In genomic region chr12:15830750-15831149, GRCm38 (mm10) we compare ENCODE assay signal across 24 mouse cellular contexts. TPM values are rescaled to one million over a fixed set of nuclear protein-coding genes. Genes with fewer than 3 reads are reported as not detected.
A peak's percentile ranks its signal among the peaks of the same experiment; 100 is the strongest.
DNase-seq lines count a peak whose midpoint lies in the region; ATAC-seq and TF ChIP-seq lines count a peak whose summit lies in the region.
"Had no signal": no experiment of that assay in that cellular context is flagged by ENCODE, and none has a peak within 500 bp of the region (broad histone marks: within the 10 kb centered on the region; RNA-seq: fewer than 3 reads in every experiment).

No protein-coding gene starts in this region.

- no peak overlapping the region for H3K4me2 ChIP-seq in kidney, embryonic 16.5 days (replicated peaks; ENCODE audit: low read depth, low read length)
- no peak overlapping the region for H3K4me2 ChIP-seq in kidney, embryonic 14.5 days (replicated peaks; ENCODE audit: low read depth, low read length)
- H3K4me2 ChIP-seq: embryonic facial prominence, embryonic 12.5 days; forebrain, embryonic 13.5 days had no signal

- TF ChIP-seq CTCF in gastrocnemius, adult 2 months (IDR thresholded peaks at IDR 0.05): no peak

- H3K27me3 ChIP-seq in kidney, embryonic 16.5 days (ENCODE audit: insufficient read depth, low read length): no peaks in the 10 kb centered on the region
- H3K27me3 ChIP-seq in kidney, embryonic 14.5 days (ENCODE audit: control insufficient read depth, insufficient read depth, low read length): no peaks in the 10 kb centered on the region
- H3K27me3 ChIP-seq: embryonic facial prominence, embryonic 12.5 days; forebrain, embryonic 13.5 days; Patski had no signal

- peak overlapping the region; percentile 51; the same call in 1 of the 2 replicates for H3K27ac ChIP-seq in gastrocnemius, adult 2 months
- no peak overlapping the region for H3K27ac ChIP-seq in kidney, embryonic 16.5 days (ENCODE audit: low read length)
- H3K27ac ChIP-seq in kidney, embryonic 14.5 days (ENCODE audit: low read depth, low read length): no peak overlapping the region
- H3K27ac ChIP-seq: embryonic facial prominence, embryonic 10.5 days; embryonic facial prominence, embryonic 12.5 days; forebrain, embryonic 13.5 days had no signal

- 68% methylated on average over 3 of the region's 3 CpGs for WGBS in kidney, embryonic 16.5 days
- WGBS in kidney, embryonic 14.5 days: 82% methylated on average over 3 of the region's 3 CpGs

- peak; percentile 32 for DNase-seq in gastrocnemius, adult 2 months
- DNase-seq in gastrocnemius, postnatal 36 days: no peak
- peak; percentile 28 for DNase-seq in kidney, adult 11 months
- DNase-seq in kidney, adult 18-20 months: no peak
- DNase-seq in kidney, adult 9 months: peak; percentile 57
- DNase-seq in kidney, postnatal 36 days: peak; percentile 45 to 46
- DNase-seq: adrenal gland, adult 8-10 months; adrenal gland, postnatal 14 days; adrenal gland, postnatal 36 days; B cell, adult 2 months; cerebellum, adult 11-12 months; cerebellum, adult 2 months; cerebellum, adult 9-10 months; cerebellum, postnatal 10 days; cerebellum, postnatal 25 days had no signal

- H3K9ac ChIP-seq in kidney, embryonic 16.5 days (replicated peaks; ENCODE audit: low read length): no peak overlapping the region
- no peak overlapping the region for H3K9ac ChIP-seq in kidney, embryonic 14.5 days (ENCODE audit: low read depth, low read length)
- H3K9ac ChIP-seq: embryonic facial prominence, embryonic 12.5 days; forebrain, embryonic 13.5 days had no signal

- no peak overlapping the region for H3K4me3 ChIP-seq in gastrocnemius, adult 2 months
- H3K4me3 ChIP-seq in kidney, embryonic 16.5 days (ENCODE audit: low read length): no peak overlapping the region
- no peak overlapping the region for H3K4me3 ChIP-seq in kidney, embryonic 14.5 days (ENCODE audit: low read length)
- H3K4me3 ChIP-seq: embryonic facial prominence, embryonic 10.5 days; embryonic facial prominence, embryonic 12.5 days; forebrain, embryonic 13.5 days had no signal

- intact Hi-C loops in gastrocnemius, adult 2 months (cut with DNase I): no loop called here
- intact Hi-C loops in gastrocnemius, postnatal 36 days (cut with DNase I): no loop called here

- H3K9me3 ChIP-seq in kidney, embryonic 16.5 days (ENCODE audit: low read length): no peaks in the 10 kb centered on the region
- no peaks in the 10 kb centered on the region for H3K9me3 ChIP-seq in kidney, embryonic 14.5 days (ENCODE audit: control insufficient read depth, low read length)
- H3K9me3 ChIP-seq: embryonic facial prominence, embryonic 10.5 days; embryonic facial prominence, embryonic 12.5 days; forebrain, embryonic 13.5 days had no signal

- no peaks in the 10 kb centered on the region for H3K4me1 ChIP-seq in kidney, embryonic 16.5 days (ENCODE audit: insufficient read depth, low read length)
- no peaks in the 10 kb centered on the region for H3K4me1 ChIP-seq in kidney, embryonic 14.5 days (ENCODE audit: control insufficient read depth, insufficient read depth, low read length)
- H3K4me1 ChIP-seq: embryonic facial prominence, embryonic 10.5 days; embryonic facial prominence, embryonic 12.5 days; forebrain, embryonic 13.5 days had no signal

- no peaks in the 10 kb centered on the region for H3K36me3 ChIP-seq in kidney, embryonic 16.5 days (ENCODE audit: insufficient read depth, low read length)
- no peaks in the 10 kb centered on the region for H3K36me3 ChIP-seq in kidney, embryonic 14.5 days (ENCODE audit: control insufficient read depth, insufficient read depth, low read length)
- H3K36me3 ChIP-seq: embryonic facial prominence, embryonic 10.5 days; embryonic facial prominence, embryonic 12.5 days; G1E had no signal

- ATAC-seq in kidney, embryonic 16.5 days (ENCODE audit: low FRiP score, low TSS enrichment): no peak
- ATAC-seq in kidney, embryonic 14.5 days (ENCODE audit: low FRiP score, low TSS enrichment): no peak
- ATAC-seq: activated CD4-positive, CD25-positive, alpha-beta regulatory T cell, adult 4 months; CD4-positive, CD25-positive, alpha-beta regulatory T cell, adult 4 months; forebrain, embryonic 13.5 days; Patski had no signal

RNA-seq across cellular contexts. Expression of gene Trib2, which starts 14.0 kb away (rescaled TPM):
- 10 to 100 TPM; 10.0 to 17.8 TPM for total RNA-seq in gastrocnemius, adult 2 months (2021)
- total RNA-seq in gastrocnemius, postnatal 36 days (2021): 10 to 100 TPM; 13.7 to 19.0 TPM
- polyA plus RNA-seq in kidney, embryonic 16.5 days (2015; fragmentation: Nextera tagmentation; extraction: Ambion mirVana): 58.0 and 58.6 TPM in 2 replicates
- polyA plus RNA-seq in kidney, embryonic 14.5 days (2014; fragmentation: Nextera tagmentation; extraction: Ambion mirVana): 28.7 and 58.7 TPM in 2 replicates
- polyA plus RNA-seq: G1E had no signal

Comparison
In these comparisons a context has a peak if more than half of its experiments do, and no peak if none do; other contexts are left out.
1. DNase-seq: peak in gastrocnemius, adult 2 months (single experiment), kidney, adult 11 months (single experiment), kidney, adult 9 months (single experiment) and kidney, postnatal 36 days (2 of 2); none in gastrocnemius, postnatal 36 days (0 of 2) and kidney, adult 18-20 months (single experiment).